Mouse (Mus musculus) ES-E14 (cell line): ENCODE data around the gene Serpinb1b. TPM values are rescaled to one million over a fixed set of nuclear protein-coding genes. Genes with fewer than 3 reads are reported as not detected.

Experiments used
- DNase-seq: peaks from one replicate; pipeline ENCODE4 v3.0.0-alpha.2; 2013; ENCODE audit warnings: low read depth, low spot score
- H3K27ac ChIP-seq: 2 replicates; pipeline ENCODE4 v1.5.1; 2012; ENCODE audit warnings: low read depth, mild to moderate bottlenecking, low read length, moderate library complexity, mixed read lengths; ENCODE audit not compliant: poor library complexity, insufficient read depth, severe bottlenecking
- H3K36me3 ChIP-seq: 2 replicates; pipeline ENCODE4 v1.6.1; 2012; ENCODE audit warnings: mild to moderate bottlenecking, low read length, moderate library complexity, mixed read lengths; ENCODE audit not compliant: control insufficient read depth, poor library complexity, insufficient read depth, severe bottlenecking
- H3K4me1 ChIP-seq, 2 experiments: fragments of 150-350 bp in 1 of 2; sonication (generic) in 1 of 2; 2 replicates each; pipeline ENCODE4 v1.6.1; 2012; ENCODE audit warnings: low read length in 2 of 2, mild to moderate bottlenecking in 1 of 2, mixed read lengths in 1 of 2; ENCODE audit not compliant: control insufficient read depth in 2 of 2, insufficient read depth in 2 of 2, poor library complexity in 1 of 2
- H3K4me3 ChIP-seq, 2 experiments: fragments of 150-350 bp in 1 of 2; sonication (generic) in 1 of 2; 2 replicates each; pipeline ENCODE4 v1.5.1; 2012; ENCODE audit warnings: low read length in 2 of 2, low read depth in 1 of 2, mild to moderate bottlenecking in 1 of 2, mixed read lengths in 1 of 2; ENCODE audit not compliant: insufficient read depth in 1 of 2, poor library complexity in 1 of 2, severe bottlenecking in 1 of 2
- H3K9ac ChIP-seq: 2 replicates; pipeline ENCODE4 v1.6.1; 2012; ENCODE audit warnings: low read depth, mild to moderate bottlenecking, low read length, mixed read lengths; ENCODE audit not compliant: poor library complexity, insufficient read depth, severe bottlenecking
- H3K9me3 ChIP-seq: fragments of 150-350 bp; sonication (generic); 2 replicates; pipeline ENCODE4 v1.6.1; 2012; ENCODE audit warnings: low read depth, mild to moderate bottlenecking, low read length; ENCODE audit not compliant: control insufficient read depth, insufficient read depth
- CHD2 ChIP-seq: IDR thresholded peaks from 2 replicates; pipeline ENCODE4 v1.6.1; 2014; ENCODE audit warnings: mild to moderate bottlenecking, low read depth, low read length, inconsistent platforms
- HCFC1 ChIP-seq: IDR thresholded peaks from 2 replicates; pipeline ENCODE4 v1.6.1; 2012; ENCODE audit warnings: low read length, inconsistent platforms, borderline replicate concordance; ENCODE audit not compliant: insufficient read depth
- MAFK ChIP-seq: IDR thresholded peaks from 2 replicates; pipeline ENCODE4 v1.6.1; 2014; ENCODE audit warnings: mild to moderate bottlenecking, low read depth, low read length, inconsistent platforms; ENCODE audit not compliant: insufficient read depth
- ZNF384 ChIP-seq: IDR thresholded peaks from 2 replicates; pipeline ENCODE4 v1.6.1; 2012; ENCODE audit warnings: low read depth, low read length, inconsistent platforms
- in situ Hi-C, 2 experiments: fragments of 600-800 bp; cut with MboI; formaldehyde crosslinking; loops; one replicate each; pipeline ENCODE4 v1.15.1; 2025; ENCODE audit warnings: low sequenced_read_pairs in 2 of 2, inconsistent platforms in 1 of 2; ENCODE audit not compliant: unreplicated experiment in 2 of 2
- total RNA-seq: library from RNA; depleted of rRNA; stranded (reverse); fragments of 300-350 nt; gene quantifications from 2 replicates; pipeline ENCODE4 v1.2.3, GENCODE M21; 2012; rRNA removed

Gene Serpinb1b
- total RNA-seq, 1 experiment = 0.22 TPM

DNA sequence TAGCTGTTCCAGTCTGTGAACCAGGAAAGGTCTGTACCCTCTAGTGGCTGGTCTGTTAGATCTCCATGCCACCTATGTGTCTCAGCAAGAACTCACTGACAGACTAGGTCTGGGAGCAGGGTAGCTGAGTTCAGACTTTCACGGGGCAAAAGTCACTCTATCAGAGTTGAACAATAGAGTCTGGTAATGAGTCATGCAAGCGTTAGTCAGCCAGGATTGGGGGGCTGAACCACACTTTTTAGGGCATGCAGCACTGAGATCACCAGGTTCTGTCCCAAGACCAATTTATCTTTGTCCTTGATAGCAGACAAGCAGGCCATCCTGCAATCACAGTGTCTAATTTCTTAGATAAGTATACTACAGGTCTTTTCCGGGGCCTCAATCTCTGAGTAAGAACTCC, 63.1 kb downstream of the Serpinb1b start:
- Histone ChIP-seq H3K36me3 (no peaks in the 10 kb centered on the region), H3K4me1 (no peaks in the 10 kb centered on the region), H3K9me3 (no peaks in the 10 kb centered on the region), H3K4me3 (no peak overlapping the region), H3K27ac (no peak overlapping the region), H3K9ac (no peak overlapping the region)
- in situ Hi-C loops = no loop called here
- no peak for DNase-seq
- TF ChIP-seq CHD2 = no peak
- TF ChIP-seq HCFC1 = no peak
- no peak for TF ChIP-seq ZNF384
- TF ChIP-seq MAFK = no peak

Other genes starting within 250 kb of the Serpinb1b start
- 2.2 and 2.3 TPM in 2 replicates for gene Serpinb1a, start 227.4 kb upstream of the Serpinb1b start, total RNA-seq
- gene Serpinb1c, start 180.4 kb upstream of the Serpinb1b start, total RNA-seq = not detected in 2 replicates
- 0.69 and 2.5 TPM in 2 replicates for gene Serpinb6b, start 113.4 kb upstream of the Serpinb1b start, total RNA-seq
- 1.2 and 3.4 TPM in 2 replicates for gene Serpinb9, start 75.3 kb upstream of the Serpinb1b start, total RNA-seq
- 3.5 and 12.3 TPM in 2 replicates for gene Serpinb9b, start 51.2 kb upstream of the Serpinb1b start, total RNA-seq
- 1.1 TPM in 1 of 2 replicates, not detected in the other for gene Serpinb9c, start 81.2 kb downstream of the Serpinb1b start, total RNA-seq
- 0.32 and 1.1 TPM in 2 replicates for gene Serpinb9d, start 114.4 kb downstream of the Serpinb1b start, total RNA-seq
- 1.5 TPM in 1 of 2 replicates, not detected in the other for gene Serpinb9e, start 171.0 kb downstream of the Serpinb1b start, total RNA-seq
- 0.76 TPM in 1 of 2 replicates, not detected in the other for gene Serpinb9f, start 245.5 kb downstream of the Serpinb1b start, total RNA-seq